Mouse (Mus musculus) adrenal gland, postnatal 14 days (tissue): ENCODE measurements at regions not wholly inside any gene's neighbourhood (a gene's known extent, or its start where the extent isn't known, plus 50 kb on each side); places are given as distances from the start of the nearest gene placed in this dataset.
"Not testable (repeated sequence)": the region's sequence is repeated elsewhere in the genome, so short reads cannot be mapped to it uniquely, and the experiment has no call there.

ENCODE experiments used
- DNase-seq: peaks from one replicate; pipeline ENCODE4 v3.0.0; 2021; ENCODE audit warnings: mixed read lengths

DNA sequence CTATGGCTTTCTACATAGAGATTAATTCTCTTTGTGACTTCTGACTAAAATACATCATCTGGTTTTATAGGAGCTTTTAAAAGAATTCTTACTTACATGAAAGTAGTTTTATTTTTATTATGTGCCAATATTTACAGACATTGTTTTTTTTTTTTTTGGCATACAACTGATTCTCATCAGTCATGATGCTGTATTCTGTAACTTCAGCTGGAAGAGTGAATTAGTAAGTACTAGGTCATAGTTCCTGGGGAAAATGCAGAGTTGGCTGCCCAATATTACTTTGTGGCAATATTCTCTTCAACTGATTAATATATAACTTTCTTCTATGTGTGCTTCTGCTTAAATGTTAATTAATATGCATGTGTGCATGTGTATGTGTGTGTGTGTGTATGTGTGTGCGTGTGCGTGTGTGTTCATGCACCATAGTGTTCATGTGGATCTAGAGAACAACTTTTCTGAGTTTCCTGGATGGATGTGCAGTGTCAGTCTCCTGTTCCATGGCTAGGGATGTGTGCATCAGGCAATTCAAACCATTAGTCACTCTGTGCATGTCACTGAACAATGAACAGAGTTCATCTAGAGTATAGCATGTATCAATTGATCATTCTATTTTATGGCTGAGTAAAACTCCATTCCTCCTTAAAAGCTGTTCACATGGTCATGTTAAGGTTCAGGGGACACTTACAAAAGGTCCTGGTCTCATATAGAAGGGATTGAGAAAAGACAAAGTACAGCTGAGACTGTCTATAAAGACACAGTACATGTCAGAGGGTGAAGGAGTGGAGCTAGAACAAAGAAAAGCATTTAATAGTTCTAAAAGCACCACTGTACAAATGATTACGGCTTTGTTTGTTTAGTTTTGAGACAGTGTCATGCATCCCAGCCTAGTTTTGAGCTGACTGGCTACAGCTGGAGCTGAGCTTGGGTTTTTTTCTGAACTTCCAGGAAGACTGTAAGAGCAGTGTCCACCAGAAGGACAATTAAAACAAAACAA is 431.8 kb downstream of the Lmo7 start:
- no peak for DNase-seq

DNA sequence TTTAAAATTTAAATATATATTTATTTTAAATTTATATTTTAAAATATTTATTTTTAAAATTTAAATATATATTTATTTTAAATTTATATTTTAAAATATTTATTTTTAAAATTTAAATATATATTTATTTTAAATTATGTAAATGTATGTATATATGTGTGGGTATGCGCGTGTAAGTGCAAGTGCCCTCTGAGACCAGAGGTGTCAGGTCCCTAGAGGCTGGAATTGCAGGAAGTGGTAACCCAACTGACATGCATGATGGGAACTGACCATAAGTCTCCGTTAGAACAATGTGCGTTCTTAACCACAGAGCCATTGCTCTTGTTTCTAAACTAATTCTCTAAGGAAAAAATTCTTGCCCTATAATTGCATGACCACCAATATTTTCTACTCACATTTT is 420.7 kb downstream of the Lmo7 start:
- DNase-seq: not testable (repeated sequence)

DNA sequence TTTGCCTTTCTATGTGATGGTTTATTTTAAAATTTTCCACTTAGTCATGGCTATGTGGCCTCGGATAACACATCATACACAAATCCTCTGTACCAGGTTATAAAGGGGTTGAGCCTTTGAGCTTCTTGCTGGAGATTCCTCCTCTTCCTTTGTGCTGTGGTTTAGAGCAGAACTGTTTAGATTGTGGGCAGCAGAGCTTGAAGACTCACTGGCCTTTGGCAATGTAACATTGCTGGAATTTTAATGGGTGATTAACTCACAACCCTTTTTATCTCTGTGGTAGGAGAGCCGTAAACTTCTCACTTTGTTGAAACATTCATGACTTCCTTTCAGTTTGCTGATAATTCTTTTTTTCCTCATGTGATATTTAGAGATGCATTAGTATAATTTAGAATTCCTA is 413.0 kb downstream of the Lmo7 start:
- DNase-seq: no peak

DNA sequence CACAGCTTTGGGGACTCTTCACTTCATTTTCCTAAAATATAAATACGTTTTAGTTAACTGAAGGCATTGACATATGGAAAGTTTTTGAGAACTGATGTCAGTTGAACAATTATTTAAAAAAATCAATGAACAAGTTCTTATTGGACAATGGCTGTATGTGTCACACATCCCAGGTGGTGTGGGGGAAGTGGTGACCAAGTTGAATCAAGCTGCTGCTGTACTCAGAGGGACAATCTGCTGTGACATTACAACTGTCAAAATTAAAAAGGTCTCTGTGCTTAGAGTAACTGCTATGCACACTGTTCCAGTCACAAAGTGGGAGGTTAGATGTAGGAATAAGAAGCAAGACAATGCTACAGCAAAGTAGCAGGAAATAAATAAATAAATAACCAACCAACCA is 409.2 kb downstream of the Lmo7 start:
- DNase-seq: no peak

DNA sequence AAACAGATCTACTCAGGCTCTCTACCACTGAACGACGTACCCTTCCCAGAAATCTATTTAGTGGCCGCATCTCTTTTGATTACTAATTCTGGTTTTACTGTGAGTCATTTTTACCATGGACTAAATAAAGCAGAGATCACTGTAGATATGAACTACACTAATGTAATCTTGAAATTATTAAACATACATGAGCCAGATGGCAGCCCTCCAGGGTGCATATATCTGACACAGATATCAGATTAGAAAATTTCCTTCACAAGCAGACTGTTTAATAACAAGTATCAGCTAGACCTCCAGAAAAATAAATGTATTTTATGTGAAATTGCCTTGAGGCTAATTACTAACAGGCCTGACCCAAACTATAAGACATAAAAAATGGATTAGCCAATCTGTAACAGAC is 388.4 kb downstream of the Lmo7 start:
- no peak for DNase-seq

DNA sequence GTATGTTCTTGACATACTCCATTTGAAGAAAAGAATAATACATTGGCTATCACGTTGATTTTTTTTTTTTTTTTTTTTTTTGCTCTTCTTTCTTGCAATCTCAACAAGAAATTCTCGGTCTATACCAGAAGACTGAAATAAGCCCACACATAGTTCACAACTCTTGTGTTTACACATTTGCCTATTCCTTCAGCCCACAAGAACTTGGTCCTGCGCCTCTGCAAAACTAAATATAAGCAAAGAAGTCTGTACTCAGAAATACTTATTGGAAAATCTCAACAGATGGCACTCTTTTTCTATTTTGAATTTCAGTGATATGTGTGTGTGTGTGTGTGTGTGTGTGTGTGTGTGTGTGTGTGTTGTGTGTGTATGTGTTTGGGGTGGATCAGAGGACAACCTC is 376.4 kb downstream of the Lmo7 start:
- DNase-seq: no peak

DNA sequence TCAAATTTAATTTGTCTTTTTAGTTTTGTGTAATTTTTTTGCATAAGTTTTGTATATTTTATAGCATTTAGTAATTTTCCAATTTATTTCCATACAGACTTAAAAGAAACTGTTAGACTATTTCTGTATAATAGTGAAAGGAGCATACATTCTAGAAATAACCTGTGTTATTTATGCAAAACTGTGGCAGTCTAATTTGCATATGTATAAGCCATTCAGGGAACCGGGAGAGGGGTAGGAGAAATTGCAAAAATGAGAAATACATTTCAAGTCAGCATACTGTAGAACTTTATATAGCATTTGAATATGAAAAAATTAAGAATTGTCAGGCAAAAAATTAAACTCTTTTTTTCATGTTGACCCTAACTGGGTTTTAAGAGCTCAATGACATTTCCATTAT is 364.3 kb downstream of the Lmo7 start:
- DNase-seq: no peak

DNA sequence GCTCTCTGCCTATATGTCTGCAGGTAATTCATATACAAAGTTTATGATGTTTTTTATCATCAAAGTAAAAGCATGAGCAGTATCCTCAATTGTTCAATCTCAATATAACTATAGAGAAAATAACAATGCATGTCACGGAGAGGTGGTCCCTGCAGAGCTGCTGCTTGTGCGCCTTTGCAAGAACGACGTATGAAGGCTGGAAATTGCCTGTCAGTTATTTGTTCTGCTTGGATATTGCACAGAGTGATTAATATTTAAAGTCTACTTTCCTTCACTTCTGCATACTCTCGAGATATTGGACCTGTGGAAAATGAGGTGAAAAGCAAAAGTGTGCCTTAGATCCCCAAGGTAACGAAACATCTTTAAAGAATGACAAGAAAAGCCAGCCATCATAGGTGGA is 362.8 kb downstream of the Lmo7 start:
- no peak for DNase-seq

DNA sequence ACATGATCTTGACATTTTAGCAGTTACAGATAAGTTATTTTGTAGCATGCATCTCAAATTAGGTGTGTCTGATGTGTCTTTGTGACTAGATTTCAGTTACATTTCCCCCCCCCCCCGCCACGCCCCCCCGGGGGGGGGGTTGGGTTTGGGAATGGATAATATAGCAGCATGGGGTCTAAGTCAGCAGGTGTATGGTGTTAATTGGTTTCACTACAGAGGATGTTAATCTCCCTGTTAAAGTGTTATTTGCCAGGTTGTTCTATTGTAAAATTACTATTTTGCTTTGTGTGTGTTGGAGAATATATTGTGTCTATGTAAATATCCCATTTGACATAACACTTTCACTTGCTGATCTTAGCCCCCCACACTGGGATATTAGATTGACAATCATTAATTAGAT is 319.2 kb downstream of the Lmo7 start:
- DNase-seq: no peak

DNA sequence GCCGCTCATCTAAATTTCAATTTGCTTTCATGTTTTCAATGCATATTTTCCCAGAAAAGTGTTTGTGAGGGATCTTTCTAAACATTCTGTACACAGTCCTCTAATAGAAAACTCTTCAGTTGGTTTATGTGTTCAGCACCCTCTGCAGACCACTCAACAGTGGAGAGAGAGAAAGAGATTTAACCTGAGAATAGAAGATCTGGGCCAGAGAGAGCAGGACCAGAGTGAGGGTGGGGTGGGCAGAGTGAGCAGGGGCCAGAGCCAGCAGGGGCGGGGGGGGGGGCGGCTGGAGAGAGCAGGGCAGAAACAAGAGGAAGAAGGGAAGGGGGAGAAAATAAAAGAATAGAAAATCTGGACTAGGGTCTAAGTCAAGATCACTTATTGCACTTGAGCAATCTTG is 318.7 kb downstream of the Lmo7 start:
- DNase-seq: no peak

DNA sequence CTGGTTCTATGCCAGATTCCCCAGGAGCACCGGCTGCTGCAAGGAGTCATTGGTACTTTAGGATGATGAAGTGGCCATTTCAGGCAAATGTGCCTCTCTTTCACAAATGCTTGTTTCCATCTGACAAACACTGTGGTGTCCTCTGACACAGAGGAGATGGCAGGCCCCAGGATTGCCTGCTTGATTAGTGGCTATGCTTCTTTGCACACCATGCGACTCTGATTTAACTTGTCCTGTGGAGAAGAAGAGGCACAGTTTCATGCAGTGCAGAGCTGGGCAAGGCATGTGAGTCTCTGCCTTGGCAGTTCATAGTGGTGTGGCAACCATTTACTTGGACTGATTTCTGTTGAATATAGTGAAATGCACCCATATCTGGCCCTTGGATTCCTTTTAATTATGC is 308.4 kb downstream of the Lmo7 start:
- DNase-seq: no peak

DNA sequence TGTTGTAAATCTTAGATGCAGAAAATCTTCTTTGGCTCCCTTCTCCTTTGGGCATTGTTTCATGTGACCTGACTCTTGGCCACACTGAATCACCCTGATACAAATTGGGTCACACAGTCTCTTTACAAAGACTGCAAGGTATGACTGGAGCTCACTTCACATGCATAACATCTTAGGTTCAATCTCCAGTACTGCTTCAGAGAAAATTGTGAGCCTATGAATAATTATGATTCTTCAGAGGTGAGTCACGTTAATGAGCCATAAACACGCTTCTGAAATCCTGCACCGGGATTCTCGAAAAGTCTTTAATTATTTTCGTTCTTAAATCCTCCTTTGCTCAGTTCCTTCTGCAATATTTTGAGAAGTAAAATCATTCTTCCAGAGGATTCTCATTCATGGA is 307.7 kb downstream of the Lmo7 start:
- DNase-seq: no peak

DNA sequence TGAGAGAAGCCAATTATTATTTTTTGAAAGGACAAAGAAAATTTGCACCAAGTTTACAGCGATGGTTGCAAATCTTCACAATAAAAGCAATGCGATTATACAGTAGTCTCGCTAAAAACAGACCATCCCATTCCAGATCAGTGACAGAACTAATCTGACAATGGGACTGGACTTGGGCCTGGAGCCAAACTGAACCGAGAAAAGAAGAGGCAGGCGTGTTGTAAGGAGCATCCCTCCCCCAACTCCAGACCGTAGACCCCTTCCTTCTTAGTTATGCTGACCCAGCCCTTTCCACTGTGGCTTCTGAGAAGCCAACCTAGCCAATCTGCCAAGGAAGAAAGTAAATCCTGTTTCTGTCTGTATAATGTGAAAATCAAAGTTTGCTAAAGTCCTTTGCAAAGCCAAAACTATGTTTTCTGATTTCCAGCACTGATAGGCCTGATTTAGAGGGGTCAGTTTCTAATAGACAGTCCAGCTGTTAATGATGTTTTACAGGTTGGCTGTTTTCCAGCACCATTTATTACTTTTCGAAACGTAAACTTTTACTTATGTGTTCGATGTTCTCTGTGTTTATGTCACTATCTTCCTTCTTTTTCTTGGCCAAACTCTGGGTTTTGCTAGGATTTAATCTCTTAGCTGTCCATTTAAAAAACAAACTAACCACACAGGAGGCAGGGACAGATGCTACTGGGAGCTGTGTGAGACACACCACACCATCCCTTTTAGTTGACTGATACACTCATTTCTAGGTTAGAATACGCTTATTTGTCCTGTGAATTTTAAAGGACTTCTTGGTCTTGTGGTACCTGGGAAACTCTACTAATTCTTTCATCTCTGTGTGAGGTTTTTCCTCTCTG is 301.5 kb downstream of the Lmo7 start:
- no peak for DNase-seq

DNA sequence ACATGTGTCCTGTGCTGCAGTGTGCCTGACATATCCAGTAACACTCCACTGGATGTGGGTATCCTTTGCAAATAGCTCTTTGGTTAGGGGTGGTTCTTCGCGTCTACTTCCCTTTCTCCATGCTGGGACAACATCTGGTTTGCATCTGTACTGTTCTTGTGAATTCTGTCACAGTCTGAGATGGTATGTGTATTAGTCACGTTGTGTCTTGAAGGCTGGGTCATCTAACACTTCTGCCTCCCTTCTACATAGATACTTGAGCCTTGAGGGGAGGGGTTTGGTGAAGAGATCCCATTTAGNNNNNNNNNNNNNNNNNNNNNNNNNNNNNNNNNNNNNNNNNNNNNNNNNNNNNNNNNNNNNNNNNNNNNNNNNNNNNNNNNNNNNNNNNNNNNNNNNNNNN is 294.9 kb downstream of the Lmo7 start:
- DNase-seq: no peak

DNA sequence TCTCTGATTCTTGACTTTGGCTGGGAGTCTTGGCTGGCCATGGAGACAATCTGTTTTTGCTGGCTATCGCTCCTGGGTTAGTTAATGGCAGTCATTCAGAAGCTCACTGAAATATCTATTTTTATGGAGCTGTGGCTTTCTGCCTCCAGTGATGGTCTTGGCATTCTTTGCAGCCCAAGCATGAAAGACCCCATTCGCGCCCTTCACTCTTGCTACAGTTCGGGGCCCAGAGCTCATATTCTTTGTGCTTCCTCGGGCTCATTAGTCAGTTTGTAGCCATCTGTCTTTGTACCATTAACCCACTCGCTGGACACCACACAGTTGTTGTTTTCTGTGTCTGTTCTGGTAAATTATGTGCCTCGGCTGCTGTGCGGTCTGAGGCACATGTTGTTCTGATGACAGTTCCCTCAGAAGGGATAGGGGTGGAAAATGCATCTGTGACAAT is 290.4 kb downstream of the Lmo7 start:
- no peak for DNase-seq

DNA sequence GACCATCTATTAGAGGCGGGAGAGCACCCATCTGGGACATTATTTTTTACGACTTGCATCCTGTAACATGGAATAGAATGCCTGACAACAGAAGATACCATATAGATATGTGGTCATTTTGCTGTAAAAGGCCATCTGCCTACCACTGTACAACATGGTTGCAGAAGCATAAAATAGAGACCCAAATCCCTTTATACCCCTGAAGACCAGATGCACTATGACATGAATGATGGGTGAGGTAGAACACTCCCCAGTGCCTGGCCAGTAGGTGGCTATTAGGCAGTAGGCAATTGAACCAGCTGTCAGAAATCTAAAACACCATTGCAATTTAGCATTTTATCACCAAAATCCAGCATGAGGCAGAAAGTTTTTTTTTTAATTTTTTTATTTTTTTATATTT is 289.6 kb downstream of the Lmo7 start:
- DNase-seq: no peak

DNA sequence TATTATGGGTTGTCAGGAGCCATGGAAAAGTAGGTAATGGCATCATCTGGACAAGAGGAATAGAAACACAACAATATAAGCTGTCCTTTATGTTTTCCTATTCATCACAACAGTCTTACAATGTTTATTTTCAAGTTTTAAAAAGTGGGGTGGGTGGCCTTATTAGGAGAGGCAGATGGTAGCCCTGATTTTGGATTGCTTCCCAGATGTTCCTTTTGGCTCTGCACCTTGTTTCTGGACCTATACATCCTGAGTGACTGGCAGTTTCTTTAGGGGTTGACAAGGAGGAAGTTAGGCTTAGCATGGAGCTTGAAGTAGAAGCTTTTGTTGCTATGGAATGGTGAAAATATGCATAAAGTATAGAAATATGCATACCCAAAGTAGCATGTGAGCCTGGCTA is 286.8 kb downstream of the Lmo7 start:
- no peak for DNase-seq

DNA sequence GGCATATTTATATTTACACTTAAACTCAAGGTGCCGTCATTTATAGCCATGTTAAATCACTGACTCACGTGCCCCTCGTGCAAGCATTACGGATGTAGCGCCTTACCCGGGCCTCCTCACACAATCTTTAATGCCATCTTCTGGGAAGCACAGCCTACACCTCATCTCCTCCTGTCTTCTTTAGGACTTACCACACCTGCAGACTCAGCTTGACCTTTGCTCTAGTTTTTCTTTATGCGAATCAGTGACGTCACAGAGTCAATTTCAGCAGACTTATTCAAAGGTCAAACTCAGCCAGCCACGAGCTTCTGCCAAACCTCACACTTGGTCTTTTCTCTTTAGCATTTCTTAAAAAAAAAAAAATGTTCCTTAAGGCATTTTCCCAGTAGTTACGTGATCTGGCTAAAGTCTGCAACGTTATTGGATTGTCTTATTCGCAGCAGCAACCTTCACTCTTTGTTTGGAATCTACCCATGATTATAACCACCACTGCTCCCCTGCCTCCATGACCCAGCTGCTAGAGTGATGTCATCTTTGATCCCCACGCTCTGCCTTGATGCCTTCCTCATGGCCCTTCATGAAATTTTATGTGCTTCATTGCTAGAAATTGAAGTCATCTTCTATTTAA is 285.3 kb downstream of the Lmo7 start:
- no peak for DNase-seq

DNA sequence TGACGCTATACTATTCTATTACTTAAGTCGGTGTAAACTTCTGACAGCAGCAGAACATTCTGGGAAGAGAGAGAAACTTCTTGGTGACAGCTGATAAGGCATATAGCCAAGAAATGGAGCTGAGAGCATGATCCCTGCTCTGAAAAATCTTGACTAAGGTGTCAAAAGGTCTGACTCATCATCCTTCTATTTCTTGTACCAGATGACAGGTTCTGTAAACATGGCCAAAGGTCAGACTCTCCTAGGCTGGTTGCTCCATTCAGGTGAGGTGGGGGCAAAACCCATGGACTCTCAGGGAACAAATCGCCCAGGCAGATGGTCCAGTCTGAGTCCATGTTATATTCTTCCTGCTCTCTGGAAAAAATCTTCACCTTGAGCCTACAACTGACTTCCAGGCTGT is 283.5 kb downstream of the Lmo7 start:
- DNase-seq: no peak

DNA sequence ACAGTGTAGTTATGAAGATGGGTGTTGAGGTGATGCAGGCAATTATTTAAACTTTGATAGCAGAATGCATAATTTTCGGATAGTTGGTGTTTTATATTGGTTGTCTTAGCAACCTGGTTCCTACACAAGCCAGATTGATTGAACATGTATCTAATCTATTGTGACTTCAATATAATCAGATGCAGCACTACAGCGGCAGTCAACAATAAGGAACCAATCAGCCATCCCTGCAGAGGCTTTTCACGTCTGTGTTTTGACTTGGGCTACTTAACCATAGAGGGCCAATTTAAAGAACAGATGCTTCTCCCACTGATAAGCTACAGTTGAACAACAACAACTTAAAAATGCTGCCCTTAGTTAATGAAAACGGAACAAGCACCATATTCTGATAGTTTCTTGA is 267.8 kb downstream of the Lmo7 start:
- no peak for DNase-seq

DNA sequence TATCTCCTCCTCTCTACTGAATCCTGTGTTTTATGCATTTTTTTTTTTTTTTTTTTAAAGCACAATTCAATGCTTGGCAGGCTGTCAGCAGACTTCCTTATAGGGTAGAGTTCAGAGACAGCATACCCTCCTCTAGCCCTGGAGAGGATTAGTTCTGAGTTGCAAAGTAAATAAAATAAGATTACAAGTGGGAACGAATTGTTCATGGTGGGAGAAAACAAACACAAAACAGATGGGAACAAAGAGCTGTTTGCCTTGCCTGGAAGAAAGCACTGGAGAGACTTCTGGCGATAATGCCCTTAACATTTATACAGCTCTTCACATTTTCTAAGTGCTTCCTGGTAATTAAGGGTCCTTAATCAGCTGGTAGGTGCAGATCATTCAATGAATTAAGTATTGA is 254.6 kb downstream of the Lmo7 start:
- DNase-seq: no peak
